Mouse (Mus musculus) E14TG2a.4 (cell line): ENCODE measurements around the gene Bcl11a.

Source experiments
- H3K27me3 ChIP-seq: 2 replicates; pipeline ENCODE4 v1.6.1; 2014; ENCODE audit warnings: low read length, control low read depth; ENCODE audit not compliant: insufficient read depth
- H3K36me3 ChIP-seq: 2 replicates; pipeline ENCODE4 v1.6.1; 2014; ENCODE audit warnings: low read length, control low read depth; ENCODE audit not compliant: insufficient read depth
- H3K4me1 ChIP-seq: replicated peaks from 2 replicates; pipeline ENCODE4 v1.6.1; 2014; ENCODE audit warnings: low read depth, low read length, control low read depth
- H3K4me3 ChIP-seq: replicated peaks from 2 replicates; pipeline ENCODE4 v1.5.1; 2014; ENCODE audit warnings: mild to moderate bottlenecking, low read length
- H3K9me3 ChIP-seq: 2 replicates; pipeline ENCODE4 v1.6.1; 2014; ENCODE audit warnings: low read length, control low read depth
- CTCF ChIP-seq: conservative IDR thresholded peaks from 2 replicates; pipeline ENCODE4 v1.5.1; 2014; ENCODE audit warnings: low read length
- NANOG ChIP-seq: IDR thresholded peaks from 2 replicates; pipeline ENCODE4 v1.6.1; 2014; ENCODE audit warnings: borderline replicate concordance, low read length, mixed read lengths
- POU5F1 ChIP-seq: IDR thresholded peaks from 2 replicates; pipeline ENCODE4 v1.6.1; 2014; ENCODE audit warnings: low read length, borderline replicate concordance

Bcl11a gene

GRCm38 (mm10) chr11:24129358-24130185 lies 51.7 kb downstream of the Bcl11a start:
- peaks cover 19% of the 10 kb centered on the region; the same call in 1 of the 2 replicates for H3K27me3 ChIP-seq
- H3K36me3 ChIP-seq = no peaks in the 10 kb centered on the region
- H3K4me3 ChIP-seq = no peak overlapping the region
- TF ChIP-seq CTCF = no peak
- no peak for TF ChIP-seq POU5F1
- TF ChIP-seq NANOG = no peak
- H3K4me1 ChIP-seq = peaks cover 17% of the 10 kb centered on the region
- H3K9me3 ChIP-seq = no peaks in the 10 kb centered on the region

- peaks cover 17% of the 10 kb centered on the region for H3K4me1 ChIP-seq
- no peak overlapping the region for H3K4me3 ChIP-seq
- TF ChIP-seq NANOG = no peak
- TF ChIP-seq CTCF = no peak
- no peak for TF ChIP-seq POU5F1
- peaks cover 19% of the 10 kb centered on the region; the same call in 1 of the 2 replicates for H3K27me3 ChIP-seq
- H3K9me3 ChIP-seq = no peaks in the 10 kb centered on the region
- no peaks in the 10 kb centered on the region for H3K36me3 ChIP-seq
These were observed 52.4 kb downstream of the Bcl11a start for GRCm38 (mm10) chr11:24130186-24130760.

GRCm38 (mm10) chr11:24131818-24132217 lies 54.0 kb downstream of the Bcl11a start:
- H3K27me3 ChIP-seq = peaks cover 19% of the 10 kb centered on the region; the same call in 1 of the 2 replicates
- H3K4me3 ChIP-seq = no peak overlapping the region
- H3K9me3 ChIP-seq = no peaks in the 10 kb centered on the region
- TF ChIP-seq POU5F1 = no peak
- no peak for TF ChIP-seq NANOG
- no peak for TF ChIP-seq CTCF
- H3K36me3 ChIP-seq = no peaks in the 10 kb centered on the region
- H3K4me1 ChIP-seq = peaks cover 17% of the 10 kb centered on the region

- peaks cover 18% of the 10 kb centered on the region; the same call in 1 of the 2 replicates for H3K27me3 ChIP-seq
These were observed 54.5 kb downstream of the Bcl11a start for GRCm38 (mm10) chr11:24132358-24132757.

GRCm38 (mm10) chr11:24132853-24133252 lies 55.0 kb downstream of the Bcl11a start:
- Histone ChIP-seq H3K4me3 (no peak overlapping the region), H3K27me3 (peaks cover 13% of the 10 kb centered on the region; the same call in 1 of the 2 replicates), H3K4me1 (peaks cover 10% of the 10 kb centered on the region), H3K36me3 (no peaks in the 10 kb centered on the region), H3K9me3 (no peaks in the 10 kb centered on the region)
- TF ChIP-seq POU5F1 = no peak
- no peak for TF ChIP-seq NANOG
- TF ChIP-seq CTCF = no peak

More at GRCm38 (mm10) chr11:24132358-24132757, 54.5 kb downstream of the Bcl11a start:
- no peaks in the 10 kb centered on the region for H3K36me3 ChIP-seq
- peaks cover 15% of the 10 kb centered on the region for H3K4me1 ChIP-seq
- H3K4me3 ChIP-seq = no peak overlapping the region
- H3K9me3 ChIP-seq = no peaks in the 10 kb centered on the region
- TF ChIP-seq CTCF (no peak), POU5F1 (no peak), NANOG (no peak)

- Histone ChIP-seq H3K27me3 (peaks cover 11% of the 10 kb centered on the region; the same call in 1 of the 2 replicates), H3K4me1 (0 out of 2 replicates have a peak, but pooled peaks cover 7% of the 10 kb centered on the region), H3K36me3 (no peaks in the 10 kb centered on the region), H3K9me3 (no peaks in the 10 kb centered on the region), H3K4me3 (no peak overlapping the region)
- TF ChIP-seq POU5F1 = no peak
These were observed 55.6 kb downstream of the Bcl11a start for GRCm38 (mm10) chr11:24133484-24133883.

- no peak for TF ChIP-seq CTCF
- TF ChIP-seq NANOG = no peak
- no peak for TF ChIP-seq POU5F1
- no peaks in the 10 kb centered on the region for H3K9me3 ChIP-seq
- no peaks in the 10 kb centered on the region for H3K36me3 ChIP-seq
- 0 out of 2 replicates have a peak, but pooled peaks cover 7% of the 10 kb centered on the region for H3K4me1 ChIP-seq
- H3K4me3 ChIP-seq = no peak overlapping the region
- H3K27me3 ChIP-seq = peaks cover 11% of the 10 kb centered on the region; the same call in 1 of the 2 replicates
These were observed 56.1 kb downstream of the Bcl11a start for GRCm38 (mm10) chr11:24133928-24134327.

GRCm38 (mm10) chr11:24135244-24135643 lies 57.4 kb downstream of the Bcl11a start:
- TF ChIP-seq CTCF (no peak), NANOG (no peak), POU5F1 (no peak)
- H3K36me3 ChIP-seq = no peaks in the 10 kb centered on the region

More at GRCm38 (mm10) chr11:24135244-24135643, 57.4 kb downstream of the Bcl11a start:
- Histone ChIP-seq H3K4me3 (no peak overlapping the region), H3K9me3 (peaks cover 8% of the 10 kb centered on the region), H3K4me1 (no peaks in the 10 kb centered on the region), H3K27me3 (no peaks in the 10 kb centered on the region)
